Mouse (Mus musculus) forebrain, postnatal 0 days (tissue): Measurements from ENCODE around the gene Dync2li1. TPM values are rescaled to one million over a fixed set of nuclear protein-coding genes. Genes with fewer than 3 reads are reported as not detected.

ENCODE experiments used
- ATAC-seq: fragments of 200-750 bp; cut with Nextera tagmentation; 2 replicates; pipeline ENCODE4 v1.8.0; 2017; ENCODE audit warnings: mild to moderate bottlenecking, moderate library complexity
- DNase-seq: peaks from one replicate; pipeline ENCODE4 v3.0.0-alpha.2; 2015
- H3K27ac ChIP-seq: fragments of 300-500 bp; sonication (generic); 2 replicates; pipeline ENCODE4 v1.5.1; 2014; ENCODE audit warnings: low read depth, mild to moderate bottlenecking, antibody characterized with exemption, low read length, moderate library complexity, mixed read lengths
- H3K27me3 ChIP-seq: fragments of 300-500 bp; sonication (generic); 2 replicates; pipeline ENCODE4 v1.6.1; 2014; ENCODE audit warnings: mild to moderate bottlenecking, low read length, mixed read lengths; ENCODE audit not compliant: insufficient read depth
- H3K36me3 ChIP-seq: fragments of 300-500 bp; sonication (generic); 2 replicates; pipeline ENCODE4 v1.6.1; 2014; ENCODE audit warnings: mild to moderate bottlenecking, moderate library complexity; ENCODE audit not compliant: insufficient read depth
- H3K4me1 ChIP-seq: fragments of 300-500 bp; sonication (generic); 2 replicates; pipeline ENCODE4 v1.6.1; 2014; ENCODE audit warnings: antibody characterized with exemption; ENCODE audit not compliant: insufficient read depth
- H3K4me2 ChIP-seq: fragments of 300-500 bp; sonication (generic); 2 replicates; pipeline ENCODE4 v1.6.1; 2014; ENCODE audit warnings: low read depth, mild to moderate bottlenecking, moderate library complexity
- H3K4me3 ChIP-seq: fragments of 300-500 bp; sonication (generic); 2 replicates; pipeline ENCODE4 v1.5.1; 2014; ENCODE audit warnings: low read depth, low read length, mixed read lengths
- H3K9ac ChIP-seq: fragments of 300-500 bp; sonication (generic); 2 replicates; pipeline ENCODE4 v1.6.1; 2014; ENCODE audit warnings: mild to moderate bottlenecking
- H3K9me3 ChIP-seq: fragments of 300-500 bp; sonication (generic); 2 replicates; pipeline ENCODE4 v1.6.1; 2016; ENCODE audit warnings: low read length
- CTCF ChIP-seq: sonication (generic); IDR thresholded peaks from 2 replicates; pipeline ENCODE4 v1.5.1; 2016; ENCODE audit warnings: antibody characterized with exemption, control low read depth, low read depth
- WGBS: fragments of 180-500 bp; shearing (Covaris S2); extraction: QIAGEN DNeasy Blood & Tissue Kit; methylation state at CpG from one replicate; pipeline ENCODE4 v1.1.7; 2014; 5-methylcytosine and 5-hydroxymethylcytosine counted together
- polyA plus RNA-seq: library from polyadenylated mRNA; unstranded; fragments of >200 nt; fragmentation: Nextera tagmentation; extraction: Ambion mirVana; gene quantifications from 2 replicates; pipeline ENCODE4 v1.2.1, GENCODE M21; 2015
- total RNA-seq: library from RNA; depleted of rRNA; stranded (reverse); fragments of >200 nt; gene quantifications from 2 replicates; pipeline ENCODE4 v1.2.3, GENCODE M21; 2014; rRNA removed

Dync2li1 gene
- 14.0 and 19.1 TPM in 2 replicates for total RNA-seq
- 38.9 and 42.1 TPM in 2 replicates for polyA plus RNA-seq

- Histone ChIP-seq H3K27ac (peak within 1 kb of the TSS; percentile 64), H3K4me3 (peak within 1 kb of the TSS; percentile 68), H3K4me2 (peak within 1 kb of the TSS; percentile 71), H3K36me3 (no peaks in the 10 kb centered on the region), H3K27me3 (no peaks in the 10 kb centered on the region), H3K4me1 (peaks cover 6% of the 10 kb centered on the region; the same call in 1 of the 2 replicates), H3K9ac (peak within 1 kb of the TSS; percentile 66), H3K9me3 (no peaks in the 10 kb centered on the region)
- no peak for TF ChIP-seq CTCF
- DNase-seq: peak; percentile 98
- WGBS: 2% methylated on average over 24 of the region's 25 CpGs
- ATAC-seq: peak; percentile 98
Observed at GRCm38 (mm10) chr17:84626276-84626856, at the start of gene Dync2li1. TSS of gene Dync2li1 (plus strand) at chr17:84626496.

DNA sequence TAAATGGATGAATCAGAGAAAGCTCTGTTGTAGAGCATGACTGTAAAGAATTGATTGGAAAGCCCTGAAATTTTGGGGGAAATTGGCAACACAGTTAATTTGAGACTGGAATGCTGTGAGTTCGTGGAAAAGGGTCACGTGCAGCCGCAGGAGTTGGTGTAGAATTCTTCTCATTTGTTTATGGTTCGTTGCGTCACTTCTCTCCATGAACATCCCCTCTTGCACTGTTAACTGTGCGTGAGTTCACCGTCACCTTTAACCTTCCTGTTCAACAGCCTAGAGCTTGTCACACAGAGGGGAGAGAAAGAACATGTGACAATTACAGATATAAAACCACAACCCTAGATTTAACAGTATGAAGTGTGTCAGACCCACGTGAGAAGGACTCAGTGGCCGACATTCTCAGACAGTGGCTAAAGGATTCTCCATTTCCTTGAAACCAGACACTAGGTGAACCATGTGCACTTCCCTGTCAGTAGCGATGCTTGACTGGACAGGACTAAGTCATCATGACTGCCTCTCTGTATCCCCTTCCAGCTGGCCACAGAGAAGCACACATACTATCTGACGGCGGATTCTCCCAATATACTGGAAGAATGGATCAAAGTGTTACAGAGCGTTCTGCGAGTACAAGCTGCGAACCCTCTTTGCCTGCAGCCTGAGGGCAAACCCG lies 49.5 kb upstream of the Dync2li1 start:
- no peaks in the 10 kb centered on the region for H3K4me1 ChIP-seq
- H3K9ac ChIP-seq: no peak overlapping the region
- TF ChIP-seq CTCF: no peak
- H3K27me3 ChIP-seq: no peaks in the 10 kb centered on the region
- H3K27ac ChIP-seq: no peak overlapping the region
- no peak overlapping the region for H3K4me2 ChIP-seq
- WGBS: 88% methylated on average over 16 of the region's 16 CpGs
- no peaks in the 10 kb centered on the region for H3K36me3 ChIP-seq
- H3K9me3 ChIP-seq: no peaks in the 10 kb centered on the region
- H3K4me3 ChIP-seq: no peak overlapping the region
- ATAC-seq: no peak
- no peak for DNase-seq

GRCm38 (mm10) chr17:84579249-84579648 lies 47.0 kb upstream of the Dync2li1 start:
- H3K9ac ChIP-seq: no peak overlapping the region
- no peak overlapping the region for H3K4me2 ChIP-seq
- WGBS: 82% methylated on average over 8 of the region's 8 CpGs
- ATAC-seq (no peak), DNase-seq (no peak)
- H3K4me1 ChIP-seq: no peaks in the 10 kb centered on the region
- no peaks in the 10 kb centered on the region for H3K36me3 ChIP-seq
- H3K9me3 ChIP-seq: no peaks in the 10 kb centered on the region
- no peak overlapping the region for H3K4me3 ChIP-seq
- no peak overlapping the region for H3K27ac ChIP-seq
- TF ChIP-seq CTCF: no peak
- no peaks in the 10 kb centered on the region for H3K27me3 ChIP-seq

DNA sequence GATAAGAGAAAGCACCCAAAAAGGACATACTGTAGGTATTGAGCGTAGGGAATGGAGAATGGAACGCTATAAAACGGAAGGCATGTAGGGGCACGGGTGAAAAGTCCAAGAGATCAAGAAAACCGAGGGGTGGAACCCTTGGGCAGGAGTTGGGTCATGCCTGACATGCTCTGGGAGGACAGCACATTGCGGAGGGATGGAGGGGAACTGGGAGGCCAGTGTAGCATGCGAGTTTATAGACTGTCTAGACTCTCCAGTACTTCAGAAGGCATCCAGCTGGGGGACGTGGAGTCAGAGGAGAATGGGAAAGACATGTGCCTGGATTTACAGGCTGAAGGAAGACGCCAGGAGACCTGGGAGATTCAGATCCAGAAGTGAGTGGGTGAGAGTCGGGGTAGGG lies 46.5 kb upstream of the Dync2li1 start:
- Histone ChIP-seq H3K4me1 (no peaks in the 10 kb centered on the region), H3K9ac (no peak overlapping the region), H3K9me3 (no peaks in the 10 kb centered on the region), H3K27ac (no peak overlapping the region), H3K4me2 (no peak overlapping the region), H3K36me3 (no peaks in the 10 kb centered on the region), H3K4me3 (no peak overlapping the region), H3K27me3 (no peaks in the 10 kb centered on the region)
- no peak for DNase-seq
- TF ChIP-seq CTCF: no peak
- 93% methylated on average over 10 of the region's 10 CpGs for WGBS
- ATAC-seq: no peak

GRCm38 (mm10) chr17:84580821-84581220 lies 45.5 kb upstream of the Dync2li1 start:
- no peaks in the 10 kb centered on the region for H3K27me3 ChIP-seq
- ATAC-seq (no peak), DNase-seq (no peak)
- H3K36me3 ChIP-seq: no peaks in the 10 kb centered on the region
- TF ChIP-seq CTCF: no peak
- no peak overlapping the region for H3K9ac ChIP-seq
- no peak overlapping the region for H3K27ac ChIP-seq
- H3K4me3 ChIP-seq: no peak overlapping the region
- H3K9me3 ChIP-seq: no peaks in the 10 kb centered on the region
- no peak overlapping the region for H3K4me2 ChIP-seq
- no peaks in the 10 kb centered on the region for H3K4me1 ChIP-seq
- WGBS: 68% methylated on average over 8 of the region's 8 CpGs

DNA sequence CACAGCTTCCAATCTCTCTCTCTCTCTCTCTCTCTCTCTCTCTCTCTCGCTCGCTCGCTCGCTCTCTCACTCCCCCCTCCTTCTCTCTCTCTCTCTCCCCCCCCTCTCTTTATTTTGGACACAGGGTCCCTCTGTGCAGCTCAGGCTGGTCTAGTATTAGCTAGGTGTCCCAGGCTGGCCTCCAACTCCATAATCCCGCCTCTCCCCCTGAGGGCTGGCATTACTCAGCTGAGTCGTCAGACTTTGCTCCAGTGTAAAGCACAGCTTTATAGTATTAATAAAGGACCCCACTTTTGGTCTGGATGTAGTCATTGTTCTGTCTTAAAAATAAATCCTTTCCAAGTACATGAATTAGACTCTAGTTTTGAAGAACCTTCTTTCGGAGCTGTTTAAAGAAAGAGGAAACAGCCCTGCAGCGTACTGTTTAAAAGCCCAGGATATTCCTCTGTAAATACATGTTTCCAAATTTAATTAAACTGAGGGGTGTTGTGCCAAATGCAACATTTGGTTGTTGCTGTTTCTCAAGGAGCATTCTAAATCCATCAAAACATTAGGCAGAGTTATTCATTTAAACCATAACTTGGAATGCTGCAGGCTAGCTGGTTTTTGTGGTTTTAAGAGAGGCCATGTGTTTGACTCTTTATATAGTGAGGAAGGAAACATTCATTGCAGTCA lies 44.4 kb upstream of the Dync2li1 start:
- TF ChIP-seq CTCF: no peak
- Histone ChIP-seq H3K4me1 (no peaks in the 10 kb centered on the region), H3K27ac (no peak overlapping the region), H3K4me2 (no peak overlapping the region), H3K9ac (no peak overlapping the region), H3K27me3 (no peaks in the 10 kb centered on the region), H3K4me3 (no peak overlapping the region), H3K9me3 (no peaks in the 10 kb centered on the region), H3K36me3 (no peaks in the 10 kb centered on the region)
- DNase-seq (peak; percentile 58), ATAC-seq (peak; percentile 55; the same call in 1 of the 2 replicates)
- 42% methylated on average over 8 of the region's 8 CpGs for WGBS

DNA sequence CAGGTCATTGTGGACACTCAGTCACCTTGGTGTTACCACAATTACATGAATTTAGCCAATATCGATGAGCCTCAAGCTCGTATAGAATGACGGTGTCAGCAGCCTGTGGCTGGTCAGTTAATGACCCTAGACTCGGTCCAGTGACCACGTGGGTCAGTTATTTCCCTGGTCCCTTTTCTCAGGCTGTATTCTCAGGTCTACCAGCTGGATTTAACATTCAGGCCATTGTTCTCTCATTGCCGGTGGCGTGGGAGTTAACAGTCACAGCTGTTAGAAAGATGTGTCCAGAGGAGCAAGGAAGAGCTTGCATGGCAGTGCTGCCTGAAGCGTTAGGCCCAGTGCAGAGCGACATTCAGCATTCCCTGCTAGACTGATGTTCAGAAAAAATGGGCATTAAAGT lies 42.2 kb upstream of the Dync2li1 start:
- ATAC-seq (no peak), DNase-seq (no peak)
- Histone ChIP-seq H3K27ac (no peak overlapping the region), H3K9me3 (no peaks in the 10 kb centered on the region), H3K36me3 (no peaks in the 10 kb centered on the region), H3K4me3 (no peak overlapping the region), H3K9ac (no peak overlapping the region), H3K4me1 (no peaks in the 10 kb centered on the region), H3K4me2 (no peak overlapping the region), H3K27me3 (no peaks in the 10 kb centered on the region)
- 83% methylated on average over 9 of the region's 9 CpGs for WGBS
- TF ChIP-seq CTCF: no peak
